Mouse (Mus musculus): ENCODE measurements at regions not wholly inside any gene's neighbourhood (a gene's known extent, or its start where the extent isn't known, plus 50 kb on each side); places are given as distances from the start of the nearest gene placed in this dataset.

DNA sequence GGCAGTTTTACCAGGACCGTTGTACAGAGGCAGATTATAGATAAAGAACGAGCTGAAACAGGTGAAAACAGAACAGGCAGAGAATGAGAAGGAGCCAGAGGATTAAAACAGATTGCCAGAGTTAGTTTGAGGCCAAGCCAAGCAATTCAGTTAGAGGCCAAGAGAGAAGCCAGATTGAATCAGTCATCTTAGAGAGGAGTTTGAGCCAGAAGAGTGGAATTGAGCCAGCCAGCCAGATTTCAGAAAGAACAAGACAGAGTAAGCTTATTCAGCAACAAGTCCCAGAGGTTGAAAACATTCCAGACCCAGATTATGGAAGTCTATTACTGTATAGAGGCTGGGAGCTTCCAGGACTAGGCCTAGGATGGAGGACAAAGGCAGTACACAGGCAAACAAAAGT lies 499.7 kb downstream of the Fgf9 start:
- DNase-seq, result no peak

DNA sequence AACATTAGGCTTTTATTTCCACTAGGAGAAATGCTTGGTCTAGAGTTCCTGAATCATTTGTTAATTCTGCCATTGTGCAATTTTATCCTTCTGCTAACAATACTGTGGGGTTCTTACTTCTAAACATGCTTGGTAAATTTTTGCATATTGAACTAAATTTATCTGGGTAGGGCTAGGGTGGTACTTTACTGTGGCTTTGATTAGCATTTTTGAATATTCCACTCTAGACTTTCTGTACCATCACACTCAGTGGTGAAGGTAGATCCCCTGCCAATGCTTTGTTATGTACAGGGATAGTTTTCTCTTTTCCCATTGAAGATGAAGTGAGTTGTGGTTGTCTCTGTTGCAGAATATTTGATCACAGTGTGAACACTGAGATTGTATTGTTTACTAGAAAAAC lies 497.1 kb downstream of the Fgf9 start:
- DNase-seq, result no peak

DNA sequence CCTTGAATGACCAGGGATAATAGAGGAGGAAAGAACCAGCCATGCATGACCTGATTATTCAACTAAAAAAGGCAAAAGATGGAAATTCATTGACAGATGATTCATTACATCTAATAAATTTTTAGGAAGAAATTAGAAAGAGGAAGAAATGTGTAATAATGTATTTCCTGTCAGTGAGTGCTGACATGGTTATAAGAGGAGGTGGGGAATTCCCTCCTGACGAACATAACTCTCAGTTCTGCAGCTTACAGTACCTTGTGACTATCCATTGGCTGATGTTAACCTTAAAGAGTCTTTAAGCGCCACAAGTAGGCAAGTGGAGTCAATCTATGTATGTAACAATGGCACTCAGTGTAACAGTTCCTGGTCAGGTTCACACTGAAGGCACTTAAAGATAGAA lies 492.7 kb downstream of the Fgf9 start:
- DNase-seq, result no peak

GRCm38 (mm10) chr14:58550785-58551184 lies 480.4 kb downstream of the Fgf9 start:
- DNase-seq, result no peak

DNA sequence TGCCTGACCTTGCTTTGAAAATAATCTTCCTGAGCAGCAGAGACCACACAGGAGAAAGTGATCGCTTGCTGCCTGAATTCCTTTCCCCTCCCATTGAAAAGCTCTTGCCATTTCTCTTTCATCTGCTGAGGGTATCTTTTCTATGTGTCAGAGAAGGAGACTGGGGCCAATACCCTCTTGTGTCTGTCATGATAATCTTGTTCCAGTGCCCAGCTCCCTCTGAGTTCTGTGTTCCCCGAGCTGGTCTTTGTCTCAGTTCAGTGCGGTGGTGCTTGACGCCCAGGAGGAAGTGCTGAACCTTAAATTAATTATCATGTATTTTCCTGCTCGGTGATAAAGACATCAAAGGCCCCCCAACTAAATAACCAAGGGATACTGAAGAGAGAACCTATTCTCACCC lies 475.4 kb downstream of the Fgf9 start:
- no peak for DNase-seq

GRCm38 (mm10) chr14:58543140-58543767 lies 472.9 kb downstream of the Fgf9 start:
- no peak for DNase-seq

DNA sequence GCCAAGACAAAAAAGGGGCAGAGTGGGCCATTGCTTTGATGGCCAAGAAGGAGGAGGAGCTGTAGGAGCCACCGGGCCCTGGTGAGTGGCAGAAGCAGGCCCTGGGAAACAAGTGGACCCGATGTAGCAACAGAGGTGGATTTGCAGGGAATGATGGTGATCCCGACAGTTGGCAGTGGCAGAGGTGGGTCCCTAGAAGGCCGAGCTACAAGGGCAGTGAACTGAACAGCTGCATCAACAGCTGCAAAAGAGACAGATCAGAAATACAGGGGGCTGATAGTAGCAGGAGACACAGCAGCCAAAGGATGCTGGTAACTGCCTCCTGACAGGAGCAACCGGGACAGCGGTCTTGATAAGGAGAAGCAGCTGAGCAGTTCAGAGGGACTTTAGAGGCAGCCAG lies 467.8 kb downstream of the Fgf9 start:
- DNase-seq, result no peak

GRCm38 (mm10) chr14:58520976-58521549 lies 450.7 kb downstream of the Fgf9 start:
- DNase-seq, result no peak

DNA sequence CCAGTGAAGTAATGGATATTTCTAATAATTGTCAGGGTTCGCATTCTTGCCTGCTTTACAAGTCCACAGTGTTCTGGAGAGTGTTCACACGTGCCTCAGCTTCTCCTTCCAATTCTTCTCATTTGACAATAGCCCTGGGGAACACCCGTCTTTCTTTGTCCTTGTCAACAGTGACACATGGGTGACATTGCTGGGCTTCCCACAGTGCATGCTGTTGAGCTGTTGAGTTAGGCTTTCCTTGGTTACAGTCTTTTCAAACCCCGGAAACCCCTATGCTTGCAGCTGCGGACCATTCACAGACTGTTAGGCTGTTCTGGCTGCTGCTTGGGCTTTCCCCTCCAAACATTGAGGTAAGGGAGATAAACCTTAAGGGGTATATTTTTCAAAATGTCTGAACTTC lies 450.0 kb downstream of the Fgf9 start:
- no peak for DNase-seq

- DNase-seq, result no peak
These were observed 448.7 kb downstream of the Fgf9 start for GRCm38 (mm10) chr14:58519086-58519485.

GRCm38 (mm10) chr14:58516543-58516942 lies 446.2 kb downstream of the Fgf9 start:
- DNase-seq, result no peak

GRCm38 (mm10) chr14:58512177-58512576 lies 441.8 kb downstream of the Fgf9 start:
- DNase-seq, result no peak

DNA sequence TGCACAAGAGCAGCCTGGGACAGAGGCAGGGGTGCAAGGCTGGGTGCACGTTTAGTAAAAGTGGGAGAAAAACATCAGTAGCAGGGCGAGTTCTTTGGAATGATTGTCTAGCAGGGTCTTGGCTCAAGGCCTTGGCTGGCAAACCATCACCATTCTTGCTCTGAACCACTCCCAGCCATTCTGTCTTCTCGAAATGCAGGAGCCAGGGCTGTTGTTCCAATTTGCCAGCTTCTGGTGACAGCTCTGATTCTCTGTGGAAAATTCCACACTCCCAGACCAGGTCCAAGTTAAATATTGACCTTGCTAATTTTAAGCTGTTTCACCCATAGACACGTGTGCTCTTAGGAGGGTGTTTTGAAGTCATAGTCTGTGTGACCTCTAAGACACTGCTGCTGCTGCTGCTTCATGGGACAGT lies 441.2 kb downstream of the Fgf9 start:
- DNase-seq, result no peak

DNA sequence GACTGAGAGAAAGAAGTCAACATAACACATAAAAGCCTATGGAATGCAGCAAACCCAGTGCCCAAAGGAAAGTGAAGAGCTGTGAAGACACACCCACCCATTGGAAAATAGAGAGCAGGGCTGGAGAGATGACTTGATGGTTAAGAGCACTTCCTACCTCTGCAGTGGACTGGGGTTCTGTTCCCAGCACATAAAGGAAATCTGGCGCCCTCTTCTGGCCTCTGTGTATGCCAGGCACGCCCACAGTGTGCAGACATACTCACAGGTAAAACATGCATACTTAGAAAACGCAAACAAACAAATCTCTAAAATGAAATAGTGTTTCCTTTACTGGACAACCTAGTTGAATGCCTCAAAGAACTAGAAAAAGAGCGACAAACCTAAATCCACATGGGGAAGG lies 440.4 kb downstream of the Fgf9 start:
- DNase-seq, result no peak

GRCm38 (mm10) chr14:58509106-58509505 lies 438.8 kb downstream of the Fgf9 start:
- no peak for DNase-seq

DNA sequence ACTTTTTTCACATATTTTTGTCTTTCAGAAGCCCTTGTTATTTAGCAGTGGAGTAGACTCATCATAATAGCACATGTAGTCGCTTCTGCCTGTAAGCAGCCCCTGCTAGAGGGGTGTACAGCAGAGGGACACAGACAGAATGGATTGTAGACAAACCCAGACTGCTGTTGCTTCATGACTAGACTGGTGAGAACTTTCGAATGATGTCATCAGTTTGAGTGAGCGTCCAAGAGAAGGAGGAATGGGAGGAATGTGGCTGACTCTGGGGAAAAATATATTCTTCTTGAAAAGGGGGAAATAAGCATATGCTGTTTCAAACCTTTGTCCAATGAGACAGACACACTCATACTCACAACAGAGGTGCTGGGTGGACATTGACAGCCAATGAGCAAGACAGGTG lies 436.1 kb downstream of the Fgf9 start:
- no peak for DNase-seq

DNA sequence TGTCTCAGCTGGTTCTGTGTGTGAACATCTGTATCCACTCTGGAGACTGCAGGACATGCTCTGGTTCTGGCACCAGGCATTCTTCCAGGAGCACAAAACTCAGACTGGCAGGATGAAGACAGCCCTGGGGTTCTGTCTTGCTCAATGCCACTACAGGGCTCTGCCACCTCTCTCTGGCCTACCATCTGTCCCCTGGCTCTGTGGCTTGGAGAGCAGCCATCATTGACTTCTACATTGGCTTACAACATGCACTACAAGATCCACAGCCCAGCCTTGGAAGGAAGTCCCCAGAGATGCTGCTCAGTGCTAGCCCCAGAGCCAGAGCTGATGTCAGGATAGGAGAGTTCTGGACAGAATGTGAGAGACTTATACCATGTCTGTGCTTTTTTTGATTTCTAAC lies 435.5 kb downstream of the Fgf9 start:
- no peak for DNase-seq

GRCm38 (mm10) chr14:58502890-58503289 lies 432.5 kb downstream of the Fgf9 start:
- no peak for DNase-seq

GRCm38 (mm10) chr14:58500014-58500413 lies 429.7 kb downstream of the Fgf9 start:
- DNase-seq, result no peak

GRCm38 (mm10) chr14:58499501-58499900 lies 429.2 kb downstream of the Fgf9 start:
- no peak for DNase-seq

DNA sequence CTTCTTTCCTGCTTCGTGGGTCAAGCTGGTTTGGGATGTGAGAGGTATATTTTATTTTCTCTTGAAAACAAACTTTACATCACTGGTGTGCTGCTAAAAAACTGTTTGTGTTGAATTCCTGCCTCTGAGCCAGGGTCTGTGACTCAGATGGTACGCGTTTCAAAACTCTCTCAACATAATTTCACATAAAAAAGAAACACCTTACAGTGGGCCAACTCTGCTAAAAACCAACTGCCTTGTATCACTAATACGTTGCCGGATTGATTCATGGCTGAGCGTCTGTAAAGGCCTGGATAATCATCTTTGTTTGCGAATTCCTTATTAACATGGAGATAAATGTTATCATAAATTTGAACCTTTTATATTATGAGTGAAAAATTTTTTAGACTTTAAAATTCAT lies 428.7 kb downstream of the Fgf9 start:
- no peak for DNase-seq

- no peak for DNase-seq
These were observed 426.6 kb downstream of the Fgf9 start for GRCm38 (mm10) chr14:58496902-58497301.

DNA sequence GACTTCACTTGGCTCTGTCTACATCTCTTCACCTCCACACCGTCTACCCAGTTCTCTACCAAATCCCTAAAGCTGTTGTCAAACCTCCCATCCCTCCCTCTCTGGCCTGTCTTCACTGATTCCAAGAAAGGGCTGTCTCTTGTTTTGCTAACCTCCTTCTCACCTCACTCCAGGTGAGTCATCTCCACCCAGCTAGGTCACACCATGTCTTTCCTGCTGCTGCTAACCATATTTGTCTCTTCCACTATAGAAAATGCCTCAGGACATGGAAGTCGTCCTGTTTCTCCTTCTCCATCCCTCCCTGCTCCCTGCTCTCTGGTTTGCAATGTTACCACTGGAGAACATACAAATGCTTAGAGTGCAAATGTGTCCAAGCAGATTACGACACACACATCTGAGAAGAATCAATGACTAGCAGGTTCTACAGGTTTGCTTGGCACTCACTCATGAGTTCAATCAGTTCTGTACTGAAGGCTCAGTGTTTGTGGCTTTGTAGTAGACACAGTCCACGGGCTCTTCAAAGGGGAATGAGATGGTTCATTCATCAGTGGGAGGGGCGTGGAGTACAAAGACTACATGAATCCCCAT lies 424.1 kb downstream of the Fgf9 start:
- DNase-seq, result no peak

- no peak for DNase-seq
These were observed 421.8 kb downstream of the Fgf9 start for GRCm38 (mm10) chr14:58492118-58492517.

DNA sequence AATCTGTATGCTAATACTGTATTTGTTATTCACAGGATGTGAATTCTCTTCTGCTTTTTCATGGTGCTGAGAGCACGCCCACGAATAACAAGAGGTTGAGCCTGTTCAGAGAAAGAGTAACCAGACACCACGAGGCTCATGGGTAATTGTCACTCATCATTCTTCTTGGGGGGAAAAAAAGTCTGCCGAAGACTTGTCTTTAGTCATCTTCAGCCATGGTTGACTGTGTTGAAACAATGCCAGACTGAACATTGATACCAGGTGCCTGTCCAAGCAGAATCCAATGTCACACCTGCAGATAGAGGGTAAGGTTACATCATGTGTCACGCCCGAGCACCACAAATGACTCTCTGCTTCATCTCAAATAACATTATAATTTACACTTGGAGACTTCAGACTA lies 418.5 kb downstream of the Fgf9 start:
- DNase-seq, result no peak

Data from layer of hippocampus, adult 9-11 months (tissue).